Mouse (Mus musculus) brain, embryonic 14.5 days (tissue): ENCODE results near the gene Syt8. TPM values are rescaled to one million over a fixed set of nuclear protein-coding genes. Genes with fewer than 3 reads are reported as not detected.

Source experiments
- DNase-seq: peaks from one replicate; pipeline ENCODE4 v3.0.0-alpha.2; 2011; ENCODE audit warnings: low read depth
- CTCF ChIP-seq: fragments of 200-500 bp; IDR thresholded peaks from 2 replicates; pipeline ENCODE4 v1.5.1; 2012; ENCODE audit warnings: inconsistent platforms, mild to moderate bottlenecking, moderate library complexity, borderline replicate concordance; ENCODE audit not compliant: insufficient read depth, insufficient read length; ENCODE audit errors: extremely low read depth
- POLR2A ChIP-seq: fragments of 200-500 bp; IDR thresholded peaks from 2 replicates; pipeline ENCODE4 v1.6.1; 2012; ENCODE audit warnings: mild to moderate bottlenecking, inconsistent platforms, borderline replicate concordance; ENCODE audit not compliant: poor library complexity, insufficient read depth, insufficient read length, severe bottlenecking; ENCODE audit errors: extremely low read depth
- polyA plus RNA-seq: library from polyadenylated mRNA; depleted of rRNA; stranded (reverse); fragments of >200 nt; gene quantifications from 2 replicates; pipeline ENCODE4 v1.2.3, GENCODE M21; 2012

The Syt8 gene
- polyA plus RNA-seq, 1 experiment, result 0.44 TPM

DNA sequence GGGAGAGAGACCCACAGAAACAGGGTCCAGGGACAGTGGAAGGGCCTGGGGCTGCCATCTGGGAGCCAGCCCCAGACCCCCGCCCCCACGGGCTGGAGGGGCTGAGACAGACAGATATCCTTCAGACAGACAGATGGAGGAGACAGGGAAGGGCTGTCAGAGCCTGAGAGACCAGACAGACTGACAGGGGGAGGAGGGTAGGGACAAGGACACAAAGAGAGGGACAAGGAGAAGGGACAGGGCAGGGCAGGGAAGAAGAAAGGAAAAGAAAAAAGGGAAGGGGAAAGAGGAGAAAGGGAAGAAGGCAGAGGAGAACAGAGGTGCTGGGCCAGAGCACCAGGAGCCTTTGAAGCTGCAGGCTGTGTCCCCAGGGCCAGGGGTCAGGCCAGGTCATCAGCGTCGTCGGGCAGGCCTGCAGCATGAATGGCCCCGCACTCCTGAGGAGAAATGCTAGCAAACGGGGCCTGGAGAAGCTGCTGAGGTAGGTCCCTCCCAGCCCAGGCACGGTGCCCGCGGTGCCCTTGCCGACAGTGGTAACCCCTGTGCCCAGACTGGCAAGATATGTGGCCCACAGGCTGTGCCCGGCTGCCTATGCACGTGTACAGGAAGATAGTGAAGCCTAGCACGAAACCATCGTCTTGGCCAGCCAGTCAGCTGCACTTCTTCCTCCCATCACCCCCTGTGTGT is 37.4 kb downstream of the Syt8 start:
- DNase-seq, result no peak
- no peak for TF ChIP-seq CTCF
- TF ChIP-seq POLR2A, result no peak

DNA sequence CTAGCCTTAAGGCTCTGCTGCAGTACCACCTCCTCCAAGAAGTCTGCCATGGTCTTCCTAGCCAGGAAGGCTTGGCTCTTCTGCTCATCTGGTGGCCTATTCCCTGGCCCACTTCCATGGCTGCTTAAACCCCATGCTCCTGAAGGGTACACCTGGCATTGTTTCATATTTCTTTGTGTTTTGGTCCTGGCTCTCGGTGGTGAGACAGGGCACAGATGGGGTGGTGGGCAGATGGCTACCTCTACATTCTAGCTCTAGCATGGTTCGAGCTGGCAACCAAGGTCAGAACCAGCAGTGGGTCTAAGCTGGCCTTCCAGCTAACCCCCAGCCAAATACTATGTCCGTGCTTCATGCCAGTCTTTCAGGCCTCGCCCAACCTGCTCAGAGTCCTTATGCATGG is 38.3 kb downstream of the Syt8 start:
- TF ChIP-seq CTCF, result no peak
- no peak for TF ChIP-seq POLR2A
- no peak for DNase-seq

DNA sequence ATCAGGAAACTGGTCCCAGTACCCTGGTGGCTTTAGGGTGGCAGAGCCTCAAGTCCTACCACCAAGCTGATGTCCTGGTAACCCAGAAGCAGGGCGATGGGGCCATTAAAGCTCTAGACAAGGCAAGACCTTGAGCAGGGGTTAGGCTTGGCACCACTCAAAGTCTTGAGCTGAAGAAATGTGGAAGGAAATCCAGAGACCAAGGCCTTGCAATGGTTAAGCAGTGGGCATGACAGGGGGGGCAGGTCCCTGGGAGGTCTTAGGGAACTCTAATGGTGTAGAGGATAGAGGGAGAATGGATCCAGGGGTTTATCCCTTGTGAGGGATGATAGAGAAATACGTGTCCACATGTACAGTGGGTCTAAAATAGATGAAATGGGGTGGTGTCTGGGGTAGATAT is 38.8 kb downstream of the Syt8 start:
- no peak for DNase-seq
- TF ChIP-seq CTCF, result no peak
- no peak for TF ChIP-seq POLR2A

DNA sequence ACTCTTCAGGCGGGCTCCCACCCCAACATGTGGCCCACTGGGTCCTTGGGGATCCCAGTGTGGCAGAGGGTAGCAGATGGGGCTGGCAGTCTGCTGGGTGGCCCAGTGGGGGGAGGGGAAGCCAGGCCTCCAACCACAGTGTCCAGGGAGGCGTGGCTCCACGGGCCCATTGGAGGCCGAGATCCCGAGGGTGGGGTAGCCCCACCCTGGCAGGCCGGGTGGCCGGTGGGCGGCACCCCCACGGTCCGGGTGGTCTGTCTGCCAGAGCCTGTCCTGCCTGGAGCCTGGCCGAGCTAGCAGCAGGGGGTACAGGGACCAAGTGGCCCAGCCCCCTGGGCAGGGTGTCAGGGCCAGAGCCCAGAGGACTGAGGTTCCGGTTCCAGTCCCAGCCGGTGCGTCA is 40.1 kb downstream of the Syt8 start:
- no peak for DNase-seq

DNA sequence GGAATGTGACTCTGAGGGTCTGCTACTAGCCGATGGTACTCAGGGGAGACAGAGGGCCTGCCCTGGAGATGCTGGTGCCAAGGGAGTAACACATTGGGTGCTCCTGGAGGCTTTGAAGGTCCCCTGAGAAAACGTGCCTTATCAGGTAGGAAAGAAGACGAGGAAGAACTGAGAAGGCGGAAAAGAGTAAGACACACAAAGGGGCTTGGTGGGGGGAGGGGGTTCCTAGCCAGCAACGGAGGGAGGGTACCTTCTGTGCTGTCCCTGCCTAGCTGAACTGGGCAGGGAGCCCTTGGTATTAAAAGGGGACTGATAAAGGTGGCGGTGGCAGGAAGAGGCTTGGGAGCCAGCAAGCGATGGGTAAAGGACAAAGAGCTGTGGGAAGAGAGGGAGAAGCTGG is 41.0 kb downstream of the Syt8 start:
- TF ChIP-seq CTCF, result no peak
- no peak for TF ChIP-seq POLR2A
- no peak for DNase-seq

More for the DNA sequence above, 40.1 kb downstream of the Syt8 start:
- TF ChIP-seq POLR2A, result no peak
- TF ChIP-seq CTCF, result no peak

DNA sequence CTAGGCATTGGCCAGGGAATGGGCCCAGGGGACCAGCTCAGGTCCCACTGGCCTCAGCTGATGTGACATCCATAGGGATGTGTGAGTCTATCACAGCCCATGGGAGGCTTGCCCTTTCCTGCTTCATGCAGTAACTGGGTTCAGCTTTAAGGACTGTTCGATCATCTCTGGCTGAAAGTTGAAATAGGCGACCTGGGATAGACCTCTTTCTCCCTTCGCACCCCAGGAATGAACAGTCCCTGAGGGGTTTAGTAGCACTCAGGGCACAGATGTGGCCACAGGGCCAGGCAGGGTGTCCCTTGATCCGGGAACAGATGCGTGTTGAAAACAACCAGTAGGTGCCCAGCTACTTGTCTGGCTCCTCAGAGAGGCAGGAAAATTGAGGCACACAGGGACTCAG is 41.6 kb downstream of the Syt8 start:
- TF ChIP-seq CTCF (no peak), POLR2A (no peak)
- DNase-seq, result no peak

DNA sequence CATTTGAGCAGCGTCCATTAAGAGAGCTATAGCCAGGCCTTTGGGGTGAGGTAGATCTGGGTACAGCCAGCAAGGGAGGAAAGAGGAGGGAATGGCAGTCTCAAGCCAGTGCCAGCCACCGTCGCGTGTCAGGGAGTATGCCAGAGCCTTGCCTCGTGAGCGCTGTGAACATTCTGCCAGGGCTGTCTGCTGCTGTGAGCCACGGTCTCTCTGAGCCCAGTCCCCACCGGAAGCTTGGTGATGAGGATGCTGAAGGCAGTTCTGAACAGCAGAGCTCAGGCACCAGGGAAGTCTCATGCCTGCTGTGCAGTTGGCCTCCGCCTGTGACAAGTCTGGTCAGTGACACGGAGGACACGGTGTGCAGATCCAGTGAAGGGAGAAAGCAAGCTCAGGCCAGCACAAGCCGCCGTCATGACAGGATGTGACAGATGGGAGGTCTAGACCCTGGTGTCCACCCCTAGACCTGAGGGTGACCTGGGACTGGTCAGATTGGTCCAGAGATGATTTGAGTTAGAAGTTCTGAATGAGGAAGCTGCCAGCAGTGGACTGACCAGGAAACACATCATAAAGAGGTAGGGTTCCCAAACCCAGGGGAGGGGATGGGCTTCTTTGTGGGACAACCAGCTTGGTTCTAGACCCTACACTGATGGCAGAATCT is 42.3 kb downstream of the Syt8 start:
- no peak for DNase-seq

DNA sequence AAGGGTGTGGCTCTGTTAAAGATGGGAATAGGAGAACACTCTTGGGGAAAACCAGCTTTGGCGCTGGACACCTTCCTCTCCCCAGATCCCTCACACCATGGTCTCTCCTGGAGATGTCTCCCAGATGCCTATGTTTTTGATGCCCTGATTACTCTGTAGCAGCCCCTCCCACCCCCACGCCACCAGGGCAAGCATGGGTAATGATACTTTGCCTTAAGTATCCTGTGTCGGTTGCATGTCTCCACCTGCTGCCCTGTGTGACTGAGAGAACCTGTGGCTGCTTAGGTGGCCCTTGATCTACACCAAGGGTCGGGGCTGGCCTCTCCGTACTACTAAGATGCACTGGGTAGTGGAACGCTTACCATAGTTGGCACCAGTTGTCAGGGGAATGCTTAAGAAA is 43.4 kb downstream of the Syt8 start:
- DNase-seq, result no peak
- no peak for TF ChIP-seq CTCF
- no peak for TF ChIP-seq POLR2A

More for the DNA sequence above, 42.3 kb downstream of the Syt8 start:
- TF ChIP-seq CTCF (no peak), POLR2A (no peak)

DNA sequence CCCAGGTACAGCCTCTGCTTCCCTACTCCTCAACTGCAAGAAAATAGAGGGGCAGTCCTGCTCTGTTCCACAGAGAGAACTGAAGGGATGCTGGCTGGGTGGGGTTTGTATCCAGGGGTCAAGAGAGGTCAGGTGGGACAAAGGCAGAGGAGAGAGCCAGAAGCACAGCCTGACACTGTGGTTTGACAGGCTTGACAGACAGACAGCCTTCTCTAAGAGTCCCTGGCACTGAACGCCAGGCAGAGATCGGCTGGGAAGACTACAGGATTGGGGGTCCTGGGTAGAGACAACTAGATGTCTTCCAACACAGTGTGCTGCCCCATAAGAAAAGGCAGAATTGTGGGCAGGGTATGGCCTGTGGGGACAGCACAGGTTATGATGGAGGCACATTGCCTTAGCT is 43.9 kb downstream of the Syt8 start:
- DNase-seq, result no peak
- TF ChIP-seq POLR2A, result no peak
- no peak for TF ChIP-seq CTCF

DNA sequence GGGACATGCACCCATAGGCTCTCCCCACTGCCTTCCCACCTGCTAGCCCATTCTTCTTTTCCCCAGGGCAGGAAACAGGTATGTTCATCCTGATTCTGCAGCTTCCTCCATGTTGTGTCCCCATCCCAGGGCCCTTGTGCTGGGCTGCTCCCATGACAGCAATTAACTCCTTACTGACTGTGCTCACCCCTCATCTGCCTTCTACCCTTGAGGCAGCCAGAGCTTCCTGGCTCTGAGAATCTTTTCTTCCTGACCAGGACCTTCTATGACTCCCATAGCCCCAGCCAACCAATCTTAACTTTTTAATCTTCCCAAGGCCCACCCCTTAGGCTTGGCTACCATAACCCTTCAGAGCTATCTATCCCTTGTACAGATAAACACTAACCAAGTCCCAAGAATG is 44.7 kb downstream of the Syt8 start:
- DNase-seq, result no peak
- TF ChIP-seq POLR2A (no peak), CTCF (no peak)

DNA sequence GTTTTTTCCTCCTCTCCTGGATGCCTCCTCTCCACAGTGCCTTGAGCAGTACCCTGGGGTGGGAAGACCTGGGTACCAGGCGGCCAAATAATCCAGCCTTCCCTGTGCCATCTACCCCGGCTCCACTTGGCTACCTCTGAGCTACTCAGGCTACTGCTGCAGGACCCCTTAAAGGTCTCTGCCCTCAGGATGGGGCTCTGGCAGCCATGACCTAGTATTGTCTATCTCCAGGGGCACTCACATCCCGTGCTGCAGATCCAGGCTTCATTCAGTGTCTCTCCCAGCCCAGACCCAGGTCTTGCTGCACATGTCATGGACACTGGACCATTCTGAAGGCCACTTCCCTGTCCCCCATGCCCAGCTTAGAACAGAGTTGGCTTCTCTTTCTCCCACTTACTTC is 45.2 kb downstream of the Syt8 start:
- TF ChIP-seq POLR2A (no peak), CTCF (no peak)
- no peak for DNase-seq

DNA sequence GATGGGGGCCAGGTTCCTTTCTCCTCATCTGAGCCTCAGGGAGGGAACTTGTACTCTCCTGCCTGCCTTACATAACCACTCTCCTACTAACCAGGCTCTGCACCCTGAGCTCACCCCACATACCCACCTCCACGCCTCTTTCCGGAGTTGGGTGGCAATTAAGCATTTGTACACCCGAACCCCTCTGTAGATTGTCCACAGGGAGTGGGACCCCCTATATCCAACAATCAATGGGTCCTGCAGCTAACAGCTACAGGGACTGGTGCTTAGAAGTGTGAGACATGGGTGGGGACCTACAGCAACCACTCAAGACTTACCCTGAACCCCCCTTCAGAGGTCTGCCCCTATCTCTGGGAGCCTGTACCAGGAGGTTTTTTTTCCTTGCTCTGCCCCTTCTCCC is 46.0 kb downstream of the Syt8 start:
- TF ChIP-seq POLR2A (no peak), CTCF (no peak)
- DNase-seq, result no peak
